Mouse (Mus musculus) brain, embryonic 14.5 days (tissue): ENCODE measurements around the gene Paqr7.

Experiments used
- CTCF ChIP-seq: fragments of 200-500 bp; IDR thresholded peaks from 2 replicates; pipeline ENCODE4 v1.5.1; 2012; ENCODE audit warnings: inconsistent platforms, mild to moderate bottlenecking, moderate library complexity, borderline replicate concordance; ENCODE audit not compliant: insufficient read depth, insufficient read length; ENCODE audit errors: extremely low read depth
- POLR2A ChIP-seq: fragments of 200-500 bp; IDR thresholded peaks from 2 replicates; pipeline ENCODE4 v1.6.1; 2012; ENCODE audit warnings: mild to moderate bottlenecking, inconsistent platforms, borderline replicate concordance; ENCODE audit not compliant: poor library complexity, insufficient read depth, insufficient read length, severe bottlenecking; ENCODE audit errors: extremely low read depth

DNA sequence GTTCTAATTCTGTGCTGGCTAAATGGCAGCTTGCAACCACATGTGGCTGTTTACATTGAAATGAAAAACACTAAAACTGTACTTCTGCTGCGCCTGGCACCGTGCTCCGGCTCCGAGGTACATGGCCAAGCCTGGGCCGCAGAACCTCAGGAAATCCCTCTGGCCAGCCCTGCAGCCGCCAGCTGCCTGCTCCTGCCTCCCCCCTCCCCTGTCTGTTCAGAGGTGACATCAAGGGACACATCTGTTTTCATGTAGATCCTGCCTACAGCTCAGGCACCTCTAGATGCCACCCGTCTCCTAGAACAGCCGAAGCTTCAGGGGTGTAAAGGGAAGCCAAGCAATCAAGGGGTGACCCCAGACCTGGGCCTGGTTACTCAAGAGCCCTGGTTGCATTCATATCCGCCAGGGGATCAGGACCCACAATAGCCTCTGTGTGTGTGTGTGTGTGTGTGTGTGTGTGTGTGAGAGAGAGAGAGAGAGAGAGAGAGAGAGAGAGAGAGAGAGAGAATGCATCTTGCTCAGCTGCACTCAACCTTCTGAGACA lies 62.1 kb downstream of the Paqr7 start:
- no peak for TF ChIP-seq CTCF
- TF ChIP-seq POLR2A: no peak
